Mouse (Mus musculus): ENCODE measurements at regions not wholly inside any gene's neighbourhood (a gene's known extent, or its start where the extent isn't known, plus 50 kb on each side); places are given as distances from the start of the nearest gene placed in this dataset.

DNA sequence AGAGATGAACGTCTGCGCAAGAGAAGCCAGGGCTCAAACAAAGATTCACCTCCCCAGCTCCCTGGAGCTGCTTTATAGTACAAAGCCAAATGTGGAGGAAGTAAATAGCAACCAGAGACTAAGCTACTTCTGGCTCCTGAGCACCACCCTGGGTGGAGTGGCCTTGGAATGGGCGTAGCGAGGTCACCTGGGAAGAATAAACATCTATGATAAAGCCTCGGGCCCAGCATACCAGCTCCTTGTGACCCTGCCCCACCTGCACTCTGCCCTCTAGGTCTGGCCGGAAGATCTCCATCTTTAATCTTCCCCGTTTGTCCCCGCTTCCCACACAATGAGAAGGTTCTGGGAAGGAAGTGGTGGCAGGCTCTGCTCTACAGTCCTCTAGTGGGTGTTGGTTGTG is 61.0 kb upstream of the Ptpn3 start:
- no peak for DNase-seq (ENCODE audit: low read depth)

DNA sequence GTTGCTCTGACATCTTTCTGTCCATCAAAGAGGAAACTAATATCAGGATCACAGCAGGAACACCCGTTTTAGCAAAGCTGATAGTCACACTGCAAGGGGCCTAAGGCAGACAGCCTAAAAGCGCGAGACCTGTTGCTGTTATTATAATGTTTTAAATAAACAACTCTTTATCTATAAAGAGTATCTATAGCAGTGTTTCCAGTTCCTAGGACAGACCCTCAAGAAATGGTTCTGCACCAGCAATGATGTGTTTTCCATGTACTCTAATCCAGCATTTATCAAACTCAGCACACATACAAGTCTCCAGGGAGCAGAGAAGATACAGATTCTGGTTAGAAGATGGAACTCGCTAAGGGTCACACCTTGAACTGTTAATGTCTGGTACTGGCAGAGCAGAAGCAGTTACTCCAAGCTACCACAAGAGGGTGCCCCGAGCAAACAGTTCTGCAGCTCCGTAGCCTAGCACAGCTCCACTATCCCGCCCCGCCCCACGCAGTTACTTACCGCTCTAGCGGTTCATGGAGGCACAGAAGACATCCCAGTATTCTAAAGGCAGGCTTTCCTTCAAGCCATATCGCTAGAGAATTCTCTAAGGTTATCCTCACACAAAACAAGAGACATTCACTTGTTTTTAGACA is 64.2 kb upstream of the Palm2 start:
- DNase-seq (ENCODE audit: low read depth): peak; percentile 32

DNA sequence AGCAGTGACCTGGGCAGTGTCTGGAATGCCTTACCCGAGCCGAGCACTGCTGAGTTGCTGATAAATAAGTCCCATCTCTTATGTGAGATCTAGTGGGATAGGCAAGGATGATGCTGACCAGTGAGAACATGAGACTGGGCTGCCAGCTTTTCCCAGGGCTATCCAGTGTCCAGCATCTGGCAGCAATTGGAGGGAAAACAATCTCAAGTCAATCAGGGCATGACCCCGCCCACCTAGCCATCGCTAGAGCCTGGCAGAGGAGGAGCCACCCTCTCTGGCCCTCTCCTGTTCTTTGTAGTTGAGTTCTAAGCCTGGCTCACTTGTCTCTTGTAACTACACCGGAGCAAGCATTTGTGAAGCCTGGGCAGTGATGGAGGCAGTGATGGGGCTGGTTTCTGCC is 56.2 kb upstream of the Palm2 start:
- DNase-seq (ENCODE audit: low read depth): no peak

DNA sequence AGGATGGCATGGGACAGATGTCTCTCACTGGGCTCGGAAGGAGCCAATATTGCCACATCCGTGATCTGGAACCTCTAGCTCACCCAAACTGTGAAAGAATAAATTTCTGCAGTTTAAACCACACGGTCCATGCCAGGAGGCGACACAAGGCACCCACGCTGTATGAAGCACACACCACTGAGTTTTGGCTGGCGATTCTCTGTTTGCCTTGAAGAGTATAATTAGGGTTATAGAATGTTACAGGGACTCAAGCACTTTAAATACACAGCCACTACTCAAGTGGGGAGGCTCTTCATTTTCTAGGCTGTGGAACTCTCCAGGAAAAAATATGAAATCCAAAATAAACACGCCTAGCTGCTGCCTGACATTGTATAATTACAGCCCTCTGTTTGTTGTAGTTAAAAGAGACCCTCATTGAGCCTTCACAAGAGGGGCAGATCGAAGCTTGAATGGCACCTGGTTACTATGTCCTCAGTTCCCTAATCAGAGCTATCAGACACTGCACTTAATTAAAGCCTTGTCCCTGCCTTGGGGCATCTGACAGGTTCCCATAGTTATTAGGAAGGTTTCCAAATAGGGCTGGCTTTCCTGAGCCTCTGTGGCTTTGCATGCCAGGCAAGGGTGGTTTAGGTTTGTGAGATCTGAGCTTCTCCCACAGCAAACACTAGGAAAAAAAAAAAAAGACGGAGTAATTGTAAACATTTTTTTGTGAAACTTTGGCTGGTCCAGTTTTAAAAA is 53.8 kb upstream of the Palm2 start:
- DNase-seq (ENCODE audit: low read depth): no peak

DNA sequence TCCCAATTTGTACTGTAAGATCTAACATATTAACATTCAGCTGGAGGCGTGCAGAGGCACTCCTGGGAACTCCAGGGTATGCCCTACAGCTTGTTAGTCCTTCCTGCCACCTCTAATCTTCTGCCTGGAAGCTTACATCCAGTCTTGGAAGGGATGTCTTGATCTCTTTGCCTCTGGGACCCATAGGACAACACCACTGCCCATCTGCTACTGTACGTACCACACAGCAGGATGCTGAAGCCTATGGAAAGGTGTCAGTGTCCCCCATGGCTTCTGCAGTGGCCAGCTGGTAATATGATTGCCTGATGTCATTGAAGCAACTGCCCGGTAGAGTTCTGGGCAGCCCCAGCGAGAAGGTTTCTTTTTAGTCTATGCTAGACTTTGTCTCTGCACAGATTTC is 52.7 kb upstream of the Palm2 start:
- DNase-seq (ENCODE audit: low read depth): no peak

All from c-Kit-positive CD71-positive TER-119-negative erythroid progenitor cells, embryonic 14.5 days (primary cell).